Mouse (Mus musculus) adrenal gland, postnatal 25 days (tissue): ENCODE measurements around the gene Clmn. TPM values are rescaled to one million over a fixed set of nuclear protein-coding genes. Genes with fewer than 3 reads are reported as not detected.
"Not testable (repeated sequence)": the region's sequence is repeated elsewhere in the genome, so short reads cannot be mapped to it uniquely, and the experiment has no call there.

ENCODE experiments used
- DNase-seq: peaks from one replicate; pipeline ENCODE4 v3.0.0; 2021; ENCODE audit warnings: mixed read lengths
- total RNA-seq: library from RNA; stranded (reverse); gene quantifications from 2 replicates; pipeline ENCODE4 v1.2.3, GENCODE M21; 2021

Clmn gene
- total RNA-seq, 1 experiment from 2014 or later = 12.4 TPM

- no peak for DNase-seq
These were observed 26.9 kb downstream of the Clmn start for GRCm38 (mm10) chr12:104837957-104838401.

DNA sequence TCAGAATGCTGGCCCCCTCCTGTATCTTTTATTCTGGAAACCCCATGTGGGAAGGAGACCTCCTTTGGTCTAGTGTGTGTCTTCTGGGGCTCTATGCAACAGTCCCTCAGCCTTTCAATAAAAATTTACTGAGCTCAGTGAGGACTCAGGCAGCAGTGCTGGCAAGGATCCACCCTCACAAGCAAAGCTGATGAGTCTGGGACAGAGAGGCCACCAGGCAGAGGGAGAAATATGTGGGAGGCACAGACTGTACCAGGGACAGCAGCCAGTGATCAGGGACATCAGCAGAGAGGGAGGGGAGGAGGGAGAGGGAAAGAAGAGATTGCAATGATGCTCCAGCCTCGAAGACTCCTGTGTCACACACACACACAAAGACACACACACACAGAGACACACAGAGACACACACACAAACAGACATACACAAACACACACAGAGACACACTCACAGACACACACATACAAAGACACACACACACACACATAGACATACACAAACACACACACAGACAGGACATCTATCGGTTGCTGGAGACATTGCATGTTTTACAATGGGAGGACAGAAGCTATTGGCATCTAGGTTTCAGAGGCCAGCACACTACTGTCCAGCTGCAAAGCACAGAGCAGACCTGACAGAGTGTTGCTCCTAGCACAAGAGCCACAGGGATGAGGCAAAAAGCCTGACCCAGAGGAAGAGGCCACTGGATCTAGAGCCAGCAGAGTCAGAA, 27.6 kb downstream of the Clmn start:
- no peak for DNase-seq

- no peak for DNase-seq
These were observed 28.6 kb downstream of the Clmn start for GRCm38 (mm10) chr12:104836230-104836629.

DNA sequence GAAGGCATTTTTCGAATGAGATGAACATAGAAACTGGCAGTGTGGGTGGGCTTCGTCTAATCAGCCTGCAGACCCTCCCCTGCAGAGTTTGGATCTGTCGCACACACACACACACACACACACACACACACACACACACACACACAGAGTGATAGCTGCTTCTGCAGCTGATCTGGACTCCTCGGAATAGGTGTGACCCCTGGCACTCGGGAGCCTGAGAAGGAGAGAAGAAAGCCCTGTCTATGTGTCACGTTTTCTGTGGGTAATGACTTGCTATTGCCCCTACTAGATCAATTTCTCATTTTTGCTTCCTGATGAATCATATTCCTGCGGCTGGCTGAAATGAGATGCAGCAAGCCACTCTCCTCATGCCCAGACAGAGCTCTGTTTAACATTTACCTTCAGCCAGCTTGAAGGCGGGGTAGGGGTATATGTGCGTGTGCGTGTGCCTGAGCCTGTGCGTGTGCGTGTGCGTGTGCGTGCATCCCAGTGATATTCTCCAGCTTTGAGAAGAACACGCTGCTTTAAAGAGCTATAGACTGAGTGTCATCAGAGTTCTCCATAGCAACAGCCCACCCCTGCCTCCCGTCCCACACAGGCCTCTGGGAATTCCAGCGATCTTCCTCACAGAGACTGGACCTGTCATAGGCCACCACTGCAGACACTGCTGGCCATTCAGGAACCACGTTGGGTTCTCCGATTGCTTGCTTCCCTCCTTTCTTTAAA, 29.3 kb downstream of the Clmn start:
- DNase-seq = no peak

- no peak for DNase-seq
These were observed 30.1 kb downstream of the Clmn start for GRCm38 (mm10) chr12:104834772-104835171.

GRCm38 (mm10) chr12:104830666-104831435, 34.0 kb downstream of the Clmn start:
- no peak for DNase-seq

GRCm38 (mm10) chr12:104830283-104830639, 34.6 kb downstream of the Clmn start:
- no peak for DNase-seq

GRCm38 (mm10) chr12:104829596-104830282, 35.1 kb downstream of the Clmn start:
- no peak for DNase-seq

DNA sequence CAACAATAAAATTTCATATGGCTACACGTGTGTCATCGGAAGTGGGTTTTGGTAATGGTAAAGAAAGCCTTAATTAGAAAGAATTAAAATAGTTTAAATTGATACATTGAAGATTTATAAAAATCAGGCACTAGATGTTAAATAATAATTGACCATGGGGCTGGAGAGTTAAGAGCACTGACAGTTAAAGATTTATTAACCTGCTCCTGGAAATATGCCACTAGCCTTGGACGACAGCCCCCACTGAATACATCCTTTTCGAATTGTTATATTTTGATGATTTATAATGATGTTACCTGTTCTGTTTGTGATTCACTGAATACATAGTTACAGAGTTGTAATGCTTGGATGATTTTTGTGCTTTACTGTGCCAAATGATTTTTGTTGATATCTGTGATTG, 35.9 kb downstream of the Clmn start:
- not testable (repeated sequence) for DNase-seq

GRCm38 (mm10) chr12:104827721-104828120, 37.2 kb downstream of the Clmn start:
- no peak for DNase-seq

GRCm38 (mm10) chr12:104824907-104825267, 40.0 kb downstream of the Clmn start:
- DNase-seq = no peak

DNA sequence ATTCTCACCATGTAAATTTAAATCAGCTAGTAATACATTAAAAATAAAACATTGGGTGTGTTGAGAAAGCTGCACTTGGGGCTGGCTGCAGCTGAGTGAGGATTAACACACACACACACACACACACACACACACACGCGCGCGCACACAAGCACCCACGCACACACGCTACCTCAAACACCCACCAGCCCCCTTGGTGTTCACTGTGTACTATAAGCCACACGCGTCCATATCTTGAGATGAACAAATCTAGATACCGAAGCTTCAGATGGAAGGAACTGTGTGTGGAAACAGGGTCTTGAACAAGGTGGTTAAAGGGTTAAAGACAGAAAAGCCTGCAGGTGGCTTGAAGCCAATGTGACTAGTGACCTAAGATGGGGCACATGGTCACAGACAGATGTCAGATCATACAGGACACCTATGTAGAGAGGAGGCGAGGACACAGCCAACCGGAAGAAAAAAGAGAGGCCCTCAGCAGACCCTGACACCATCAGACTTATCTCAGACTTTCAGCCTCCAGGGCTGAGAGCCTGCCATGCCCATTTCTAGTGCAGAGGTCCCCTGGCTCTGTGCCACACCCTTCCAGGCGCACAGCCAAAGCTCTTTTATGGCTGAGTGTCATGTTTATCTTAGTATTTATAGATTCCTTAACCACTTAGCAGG, 40.5 kb downstream of the Clmn start:
- peak; percentile 89 for DNase-seq

DNA sequence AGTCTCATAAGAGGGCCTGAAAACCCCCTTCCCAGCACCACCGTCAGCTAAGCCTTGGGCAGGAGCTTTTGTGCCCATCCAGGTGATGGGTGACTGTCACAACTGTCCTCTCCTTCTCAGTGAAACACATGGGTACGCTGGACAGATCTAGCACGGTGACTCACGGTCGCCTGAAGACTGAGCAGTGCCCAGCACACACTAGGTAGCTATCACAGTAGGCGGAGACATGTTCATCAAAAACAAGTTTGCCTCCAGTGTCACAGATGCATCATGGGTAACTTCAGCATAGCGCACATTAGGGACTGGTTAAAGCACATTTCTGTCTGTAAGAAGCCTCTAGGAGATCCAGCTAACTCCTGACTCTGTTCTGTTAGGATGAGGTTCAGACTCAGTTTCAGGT, 41.2 kb downstream of the Clmn start:
- DNase-seq = no peak

DNA sequence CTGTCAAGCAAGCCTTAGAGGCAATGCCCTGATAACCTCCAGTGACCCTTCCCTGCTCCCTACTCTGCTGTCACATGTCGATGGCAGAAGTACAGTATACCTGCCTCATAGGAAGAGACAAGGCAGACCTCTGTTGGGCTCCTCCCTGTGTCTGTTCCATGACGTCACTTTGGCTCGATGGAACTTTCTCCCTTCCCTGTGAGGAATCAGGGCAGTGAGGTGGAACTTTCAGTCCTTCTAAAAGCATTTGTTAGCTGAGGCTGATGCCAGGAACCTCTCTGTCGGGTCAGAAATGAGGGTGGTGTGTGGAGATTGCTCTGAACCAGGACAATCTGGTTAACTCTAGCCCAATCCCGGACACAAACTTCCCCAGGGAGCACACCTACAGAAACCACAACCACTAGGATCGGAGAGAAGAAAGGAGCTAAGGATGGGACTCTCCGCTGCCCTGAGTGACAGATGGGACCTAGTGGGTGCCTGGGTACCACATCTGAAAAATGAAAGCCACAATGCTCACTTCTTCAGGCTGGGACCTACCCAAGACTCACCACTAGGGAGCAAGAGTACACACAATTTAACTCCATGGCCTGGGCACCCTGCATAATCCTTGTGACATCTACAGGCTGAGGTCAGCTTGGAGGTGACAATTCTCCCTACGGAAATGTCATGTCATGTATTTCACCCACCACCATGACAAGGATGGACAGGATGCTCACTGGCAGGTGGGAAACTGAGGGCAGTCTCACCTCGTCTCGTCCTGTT, 41.9 kb downstream of the Clmn start:
- DNase-seq = no peak

DNA sequence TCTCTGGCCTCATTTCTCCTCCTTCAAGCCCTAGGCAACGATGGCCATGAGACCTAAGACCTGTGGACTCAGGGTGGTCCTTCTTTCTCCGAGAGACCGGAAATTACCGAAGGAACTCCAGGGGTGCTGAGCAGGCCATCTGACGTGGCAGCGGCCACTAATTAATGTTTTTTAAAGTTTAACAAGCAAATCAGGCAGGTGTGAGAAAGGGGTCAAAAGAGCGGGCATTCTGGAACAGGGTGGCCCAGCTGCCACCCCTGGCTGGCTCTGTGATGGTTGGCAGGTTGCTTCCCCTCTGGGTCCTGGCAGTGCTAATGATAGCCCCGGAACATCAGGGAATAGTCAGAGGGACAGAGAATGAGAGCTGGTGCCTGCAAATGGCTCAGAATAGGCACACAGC, 42.7 kb downstream of the Clmn start:
- DNase-seq = no peak

DNA sequence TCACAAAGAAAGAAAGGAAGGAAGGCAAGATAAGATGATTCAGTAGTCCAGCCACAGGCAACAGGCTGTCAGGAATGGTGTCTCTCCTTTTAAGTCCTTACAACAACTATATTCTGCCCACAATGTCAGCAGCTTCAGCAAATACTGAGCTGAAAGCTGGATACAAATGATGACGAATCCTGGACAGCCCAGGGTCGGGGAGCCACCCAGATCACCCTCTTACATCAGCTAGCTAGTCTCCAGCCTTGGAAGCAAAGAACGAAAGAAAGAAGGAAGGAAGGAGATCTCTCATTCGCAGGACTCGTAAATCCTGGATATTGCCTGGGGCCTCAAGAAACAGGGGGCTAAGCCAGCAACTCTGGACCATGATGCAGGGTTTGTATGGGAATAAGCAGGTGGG, 44.8 kb downstream of the Clmn start:
- DNase-seq = no peak

GRCm38 (mm10) chr12:104819050-104819449, 45.8 kb downstream of the Clmn start:
- peak; percentile 24 for DNase-seq

GRCm38 (mm10) chr12:104818057-104818456, 46.8 kb downstream of the Clmn start:
- peak; percentile 66 for DNase-seq

DNA sequence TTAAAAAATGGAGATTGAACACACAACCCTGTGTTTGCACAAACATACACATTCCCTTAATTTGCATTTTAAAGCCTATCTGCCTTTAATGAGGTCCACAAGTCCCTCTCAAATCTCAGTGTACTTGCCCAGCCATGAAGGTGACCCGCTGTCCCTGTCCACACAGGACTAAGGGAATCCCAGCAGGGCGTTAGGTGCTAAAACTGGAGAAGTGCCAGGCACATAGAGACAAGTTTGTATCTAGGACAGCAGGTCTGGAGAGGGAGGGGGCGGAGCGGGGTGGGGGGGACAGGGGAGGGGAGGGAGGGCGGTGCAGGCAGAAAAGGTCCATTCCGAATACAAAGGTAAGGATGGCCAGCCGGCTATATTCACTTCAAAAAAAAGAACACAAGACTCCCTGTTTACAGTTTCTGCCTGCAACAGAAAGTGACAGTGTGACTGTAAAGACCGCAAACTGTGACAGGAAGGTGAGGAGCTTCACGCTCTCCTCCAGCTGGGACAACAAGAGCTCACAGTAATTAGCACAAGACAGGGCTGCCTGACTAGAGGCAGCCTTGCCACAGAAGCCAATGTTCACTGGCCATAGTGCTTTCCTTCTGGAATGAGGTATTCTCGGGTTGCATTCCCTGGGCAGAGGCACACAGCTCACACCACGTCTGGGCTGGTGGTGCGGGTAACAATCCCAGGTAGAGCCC, 47.6 kb downstream of the Clmn start:
- no peak for DNase-seq

DNA sequence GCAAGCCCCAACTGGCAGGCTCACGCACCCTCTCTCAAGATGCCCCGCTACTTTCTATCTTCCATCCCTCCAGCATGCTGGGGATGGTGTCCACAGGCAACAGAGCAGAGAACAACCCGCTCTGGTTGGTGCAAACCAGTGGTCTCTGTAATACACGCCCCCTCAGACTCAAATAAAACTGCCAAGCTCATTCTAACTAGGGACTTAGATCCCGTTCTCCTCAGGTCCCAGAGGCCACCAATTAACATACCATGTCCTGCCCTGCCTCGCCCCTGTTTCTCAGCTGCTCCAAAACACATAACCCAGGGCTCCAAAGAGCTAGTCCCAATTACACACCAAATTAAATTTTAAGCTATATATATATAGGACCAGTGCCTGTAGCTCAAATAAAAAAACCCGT, 50.6 kb downstream of the Clmn start:
- DNase-seq = no peak

- no peak for DNase-seq
These were observed 51.1 kb downstream of the Clmn start for GRCm38 (mm10) chr12:104813762-104814161.
